Mouse (Mus musculus) liver, embryonic 12.5 days (tissue): ENCODE data around the gene Kat2a. TPM values are rescaled to one million over a fixed set of nuclear protein-coding genes. Genes with fewer than 3 reads are reported as not detected.
"Not testable (repeated sequence)": the region's sequence is repeated elsewhere in the genome, so short reads cannot be mapped to it uniquely, and the experiment has no call there.

Experiments used
- ATAC-seq: fragments of 200-750 bp; cut with Nextera tagmentation; 2 replicates; pipeline ENCODE4 v1.8.0; 2017; ENCODE audit warnings: moderate number of reproducible peaks, mild to moderate bottlenecking, moderate library complexity
- H3K27ac ChIP-seq: fragments of 300-500 bp; sonication (generic); 2 replicates; pipeline ENCODE4 v1.5.1; 2016; ENCODE audit warnings: mild to moderate bottlenecking
- H3K27me3 ChIP-seq: fragments of 300-500 bp; sonication (generic); replicated peaks from 2 replicates; pipeline ENCODE4 v1.6.1; 2016; ENCODE audit warnings: mild to moderate bottlenecking, moderate library complexity
- H3K36me3 ChIP-seq: fragments of 300-500 bp; sonication (generic); 2 replicates; pipeline ENCODE4 v1.6.1; 2016; ENCODE audit warnings: mild to moderate bottlenecking, moderate library complexity
- H3K4me1 ChIP-seq: fragments of 300-500 bp; sonication (generic); 2 replicates; pipeline ENCODE4 v1.6.1; 2016
- H3K4me2 ChIP-seq: fragments of 300-500 bp; sonication (generic); 2 replicates; pipeline ENCODE4 v1.6.1; 2016; ENCODE audit warnings: mild to moderate bottlenecking, moderate library complexity
- H3K4me3 ChIP-seq: fragments of 300-500 bp; sonication (generic); 2 replicates; pipeline ENCODE4 v1.5.1; 2016; ENCODE audit warnings: mild to moderate bottlenecking, moderate library complexity
- H3K9ac ChIP-seq: fragments of 300-500 bp; sonication (generic); 2 replicates; pipeline ENCODE4 v1.6.1; 2016; ENCODE audit warnings: mild to moderate bottlenecking, moderate library complexity
- H3K9me3 ChIP-seq: fragments of 300-500 bp; sonication (generic); replicated peaks from 2 replicates; pipeline ENCODE4 v1.6.1; 2016; ENCODE audit warnings: mild to moderate bottlenecking, moderate library complexity
- WGBS: fragments of 180-500 bp; shearing (Covaris S2); methylation state at CpG from one replicate; pipeline ENCODE4 v1.1.7; 2016; ENCODE audit not compliant: insufficient replicate concordance; 5-methylcytosine and 5-hydroxymethylcytosine counted together
- polyA plus RNA-seq: library from polyadenylated mRNA; unstranded; fragments of >200 nt; fragmentation: Nextera tagmentation; extraction: Ambion mirVana; gene quantifications from 2 replicates; pipeline ENCODE4 v1.2.1, GENCODE M21; 2016

Kat2a gene
- polyA plus RNA-seq, 1 experiment from 2014 or later, result 39.4 TPM

- Histone ChIP-seq H3K27me3 (peaks cover 55% of the 10 kb centered on the region), H3K4me1 (peaks cover 8% of the 10 kb centered on the region), H3K9ac (no peak overlapping the region), H3K9me3 (no peaks in the 10 kb centered on the region), H3K4me2 (no peak overlapping the region), H3K27ac (no peak overlapping the region), H3K36me3 (no peaks in the 10 kb centered on the region), H3K4me3 (no peak overlapping the region)
- no peak for ATAC-seq
- 61% methylated on average over 7 of the region's 7 CpGs for WGBS
These were observed 25.0 kb downstream of the Kat2a start for GRCm38 (mm10) chr11:100687265-100687664.

DNA sequence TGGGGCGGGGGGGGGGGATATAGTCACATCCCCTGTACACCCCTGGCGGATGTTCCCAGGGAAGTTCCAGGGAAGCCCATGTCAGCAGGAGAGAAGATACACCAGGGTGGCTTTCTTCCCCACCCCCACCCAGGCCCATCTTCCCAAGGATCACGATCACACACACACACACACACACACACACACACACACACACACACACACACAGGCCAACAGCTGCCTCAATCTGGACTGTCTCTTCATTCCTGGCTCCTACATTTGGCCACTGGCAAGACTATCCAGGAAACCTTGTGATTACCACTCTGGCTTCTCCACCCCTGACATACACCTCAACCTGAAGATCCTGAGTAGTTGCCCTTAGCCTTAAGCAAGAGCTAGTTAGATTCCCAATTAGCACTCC lies 26.9 kb downstream of the Kat2a start:
- Histone ChIP-seq H3K9ac (no peak overlapping the region), H3K27ac (no peak overlapping the region), H3K4me1 (no peaks in the 10 kb centered on the region), H3K9me3 (no peaks in the 10 kb centered on the region), H3K4me3 (no peak overlapping the region), H3K36me3 (no peaks in the 10 kb centered on the region), H3K4me2 (no peak overlapping the region), H3K27me3 (peaks cover 42% of the 10 kb centered on the region)
- no peak for ATAC-seq
- WGBS, result 62% methylated on average over 2 of the region's 3 CpGs

DNA sequence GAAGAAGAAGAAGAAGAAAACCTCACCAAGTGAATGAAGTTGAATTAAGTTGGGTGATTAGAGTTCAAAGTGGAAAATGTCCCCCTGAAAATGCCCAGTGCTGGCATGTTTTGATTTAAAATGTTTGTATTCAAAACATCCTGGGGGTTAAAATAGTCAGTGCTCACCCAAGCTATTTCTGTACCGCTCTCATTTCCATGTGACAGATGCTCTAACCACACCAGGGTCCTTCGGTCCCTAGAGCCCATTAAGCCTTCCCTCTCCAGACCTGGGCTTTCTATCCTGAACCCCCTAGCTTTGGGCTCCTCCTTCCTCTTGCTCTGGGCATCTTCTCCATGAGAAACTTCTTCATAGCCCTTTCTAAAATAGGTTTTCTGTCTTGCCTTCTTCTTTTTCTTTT lies 28.2 kb downstream of the Kat2a start:
- Histone ChIP-seq H3K4me2 (no peak overlapping the region), H3K27ac (no peak overlapping the region), H3K4me1 (no peaks in the 10 kb centered on the region), H3K27me3 (peaks cover 39% of the 10 kb centered on the region; the same call in 1 of the 2 replicates), H3K36me3 (no peaks in the 10 kb centered on the region), H3K9ac (no peak overlapping the region), H3K9me3 (no peaks in the 10 kb centered on the region), H3K4me3 (no peak overlapping the region)
- 63% methylated on average over 2 of the region's 2 CpGs for WGBS
- no peak for ATAC-seq

- Histone ChIP-seq H3K4me2 (no peak overlapping the region), H3K9ac (no peak overlapping the region), H3K36me3 (no peaks in the 10 kb centered on the region), H3K9me3 (no peaks in the 10 kb centered on the region), H3K4me3 (no peak overlapping the region), H3K4me1 (no peaks in the 10 kb centered on the region), H3K27me3 (peaks cover 49% of the 10 kb centered on the region; the same call in 1 of the 2 replicates), H3K27ac (no peak overlapping the region)
- WGBS, result 66% methylated on average over 5 of the region's 5 CpGs
- ATAC-seq, result no peak
These were observed 29.7 kb downstream of the Kat2a start for GRCm38 (mm10) chr11:100682526-100682925.

- peaks cover 54% of the 10 kb centered on the region; the same call in 1 of the 2 replicates for H3K27me3 ChIP-seq
- ATAC-seq, result no peak
- WGBS, result 68% methylated on average over 5 of the region's 5 CpGs
- H3K27ac ChIP-seq, result no peak overlapping the region
- H3K4me3 ChIP-seq, result no peak overlapping the region
- no peak overlapping the region for H3K4me2 ChIP-seq
- H3K9ac ChIP-seq, result no peak overlapping the region
- no peaks in the 10 kb centered on the region for H3K9me3 ChIP-seq
- no peaks in the 10 kb centered on the region for H3K4me1 ChIP-seq
- no peaks in the 10 kb centered on the region for H3K36me3 ChIP-seq
These were observed 30.4 kb downstream of the Kat2a start for GRCm38 (mm10) chr11:100681826-100682225.

GRCm38 (mm10) chr11:100677810-100678209 lies 34.5 kb downstream of the Kat2a start:
- H3K36me3 ChIP-seq, result no peaks in the 10 kb centered on the region
- H3K9ac ChIP-seq, result no peak overlapping the region
- 35% methylated on average over 7 of the region's 7 CpGs for WGBS
- no peaks in the 10 kb centered on the region for H3K9me3 ChIP-seq
- no peak overlapping the region for H3K4me2 ChIP-seq
- H3K27ac ChIP-seq, result no peak overlapping the region
- peaks cover 73% of the 10 kb centered on the region for H3K27me3 ChIP-seq
- no peak overlapping the region for H3K4me3 ChIP-seq
- ATAC-seq, result no peak
- H3K4me1 ChIP-seq, result no peaks in the 10 kb centered on the region

- Histone ChIP-seq H3K27ac (no peak overlapping the region), H3K4me2 (peak overlapping the region; percentile 9), H3K9ac (no peak overlapping the region), H3K36me3 (no peaks in the 10 kb centered on the region), H3K4me3 (no peak overlapping the region), H3K27me3 (peaks cover 74% of the 10 kb centered on the region), H3K4me1 (no peaks in the 10 kb centered on the region), H3K9me3 (no peaks in the 10 kb centered on the region)
- no peak for ATAC-seq
- 15% methylated on average over 23 of the region's 23 CpGs for WGBS
These were observed 39.1 kb downstream of the Kat2a start for GRCm38 (mm10) chr11:100673169-100673568.

GRCm38 (mm10) chr11:100671956-100672355 lies 40.3 kb downstream of the Kat2a start:
- no peak for ATAC-seq
- H3K27ac ChIP-seq, result no peak overlapping the region
- H3K9me3 ChIP-seq, result no peaks in the 10 kb centered on the region
- peaks cover 63% of the 10 kb centered on the region for H3K27me3 ChIP-seq
- H3K4me3 ChIP-seq, result no peak overlapping the region
- no peaks in the 10 kb centered on the region for H3K4me1 ChIP-seq
- H3K4me2 ChIP-seq, result no peak overlapping the region
- H3K36me3 ChIP-seq, result no peaks in the 10 kb centered on the region
- WGBS, result 20% methylated on average over 2 of the region's 2 CpGs
- no peak overlapping the region for H3K9ac ChIP-seq

- Histone ChIP-seq H3K36me3 (no peaks in the 10 kb centered on the region), H3K4me2 (no peak overlapping the region), H3K9ac (no peak overlapping the region), H3K27me3 (peaks cover 55% of the 10 kb centered on the region), H3K27ac (no peak overlapping the region), H3K4me3 (no peak overlapping the region), H3K9me3 (no peaks in the 10 kb centered on the region), H3K4me1 (no peaks in the 10 kb centered on the region)
- no peak for ATAC-seq
- WGBS, result 61% methylated on average over 1 of the region's 1 CpGs
These were observed 41.2 kb downstream of the Kat2a start for GRCm38 (mm10) chr11:100671049-100671448.

DNA sequence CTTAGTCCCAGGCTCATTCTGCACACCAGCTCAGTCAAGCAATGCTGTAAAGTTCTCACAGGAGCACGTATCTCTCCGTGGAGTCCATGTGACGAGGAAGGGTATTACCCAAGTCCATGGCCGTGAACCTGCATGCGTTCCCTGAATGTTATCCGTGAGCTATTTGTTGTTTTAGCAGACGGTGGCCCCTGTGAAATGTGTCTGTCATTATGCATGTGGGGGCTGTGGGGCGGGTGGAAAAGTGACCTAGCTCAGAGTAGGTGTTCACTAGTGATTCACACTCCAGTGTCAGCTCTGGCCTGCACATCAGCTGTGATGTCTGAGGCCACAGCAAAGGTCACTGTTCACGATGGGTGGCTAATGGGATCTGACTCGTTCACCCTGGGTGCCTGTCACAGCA lies 52.5 kb downstream of the Kat2a start:
- WGBS, result 68% methylated on average over 10 of the region's 10 CpGs
- Histone ChIP-seq H3K4me1 (peaks cover 7% of the 10 kb centered on the region; the same call in 1 of the 2 replicates), H3K36me3 (no peaks in the 10 kb centered on the region), H3K27ac (no peak overlapping the region), H3K27me3 (no peaks in the 10 kb centered on the region; the same call in 1 of the 2 replicates), H3K9ac (no peak overlapping the region), H3K4me3 (no peak overlapping the region), H3K9me3 (no peaks in the 10 kb centered on the region), H3K4me2 (no peak overlapping the region)
- no peak for ATAC-seq

DNA sequence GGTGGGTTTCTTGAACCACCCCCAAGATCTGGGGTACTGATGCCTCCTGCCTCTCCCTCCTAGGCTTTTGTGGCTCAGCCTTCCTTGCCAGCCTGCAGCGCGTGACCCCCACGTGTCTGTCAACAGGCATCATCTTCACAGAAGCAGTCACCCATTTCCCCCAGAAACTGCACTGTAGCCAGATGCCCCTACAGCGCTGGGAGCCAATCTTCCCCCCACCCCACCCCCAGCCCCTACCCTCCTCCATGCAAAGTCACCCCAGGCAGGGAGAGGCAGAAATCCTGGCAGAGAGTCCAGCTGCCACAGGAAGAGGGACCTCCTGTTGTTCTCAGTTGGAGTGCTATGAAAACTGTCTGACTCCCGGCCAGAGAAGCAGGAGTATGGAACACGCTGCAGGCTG lies 55.8 kb downstream of the Kat2a start:
- H3K4me2 ChIP-seq, result no peak overlapping the region
- WGBS, result 23% methylated on average over 6 of the region's 6 CpGs
- H3K9me3 ChIP-seq, result no peaks in the 10 kb centered on the region
- peaks cover 7% of the 10 kb centered on the region; the same call in 1 of the 2 replicates for H3K4me1 ChIP-seq
- H3K27ac ChIP-seq, result no peak overlapping the region
- no peak overlapping the region for H3K4me3 ChIP-seq
- H3K27me3 ChIP-seq, result peaks cover 26% of the 10 kb centered on the region
- no peaks in the 10 kb centered on the region for H3K36me3 ChIP-seq
- no peak overlapping the region for H3K9ac ChIP-seq
- no peak for ATAC-seq

DNA sequence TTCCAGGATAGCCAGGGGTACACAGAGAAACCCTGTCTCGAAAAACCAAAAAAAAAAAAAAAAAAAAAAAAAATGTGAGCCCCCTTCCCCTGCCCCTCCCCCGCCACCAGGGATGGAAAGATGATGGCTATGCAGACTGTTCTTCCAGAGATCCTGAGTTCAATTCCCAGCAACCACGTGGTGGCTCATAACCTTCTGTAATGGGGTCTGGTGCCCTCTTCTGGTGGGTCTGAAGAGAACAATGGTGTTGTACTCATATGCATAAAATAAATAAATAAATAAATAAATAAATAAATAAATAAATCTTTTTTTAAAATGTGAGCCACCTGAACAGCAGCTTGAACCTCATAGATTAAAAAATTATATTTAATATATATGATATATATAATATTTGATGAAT lies 56.7 kb downstream of the Kat2a start:
- not testable (repeated sequence) for H3K36me3 ChIP-seq, H3K4me1 ChIP-seq, H3K4me3 ChIP-seq, H3K4me2 ChIP-seq, H3K27ac ChIP-seq, H3K9me3 ChIP-seq, H3K9ac ChIP-seq, ATAC-seq
- H3K27me3 ChIP-seq, result peaks cover 35% of the 10 kb centered on the region
- WGBS, result 41% methylated on average over 3 of the region's 3 CpGs
